Mouse (Mus musculus): ENCODE data around the gene Basp1.

- TF ChIP-seq POLR2A (IDR thresholded peaks at IDR 0.05; ENCODE audit: insufficient read depth, low read length), result no peak
- no peak for TF ChIP-seq CTCF (IDR thresholded peaks at IDR 0.05; ENCODE audit: low read depth, low read length)
Measured at GRCm38 (mm10) chr15:25321636-25322035, 91.9 kb downstream of the Basp1 start.
